Mouse (Mus musculus) midbrain, embryonic 14.5 days (tissue): ENCODE data around the gene Myl12a. TPM values are rescaled to one million over a fixed set of nuclear protein-coding genes. Genes with fewer than 3 reads are reported as not detected.

ENCODE experiments used
- ATAC-seq: fragments of 200-750 bp; cut with Nextera tagmentation; 2 replicates; pipeline ENCODE4 v1.8.0; 2017; ENCODE audit warnings: moderate number of reproducible peaks, moderate library complexity; ENCODE audit not compliant: low FRiP score, low TSS enrichment
- DNase-seq: peaks from one replicate; pipeline ENCODE4 v3.0.0-alpha.2; 2015
- H3K27ac ChIP-seq: fragments of 300-500 bp; sonication (generic); replicated peaks from 2 replicates; pipeline ENCODE4 v1.5.1; 2014; ENCODE audit warnings: mild to moderate bottlenecking, low read depth, low read length, moderate library complexity
- H3K27me3 ChIP-seq: fragments of 300-500 bp; sonication (generic); 2 replicates; pipeline ENCODE4 v1.6.1; 2014; ENCODE audit warnings: low read length, control low read depth, mixed read lengths; ENCODE audit not compliant: control insufficient read depth, insufficient read depth
- H3K36me3 ChIP-seq: fragments of 300-500 bp; sonication (generic); 2 replicates; pipeline ENCODE4 v1.6.1; 2014; ENCODE audit warnings: low read length, control low read depth; ENCODE audit not compliant: control insufficient read depth, insufficient read depth
- H3K4me1 ChIP-seq: fragments of 300-500 bp; sonication (generic); 2 replicates; pipeline ENCODE4 v1.6.1; 2014; ENCODE audit warnings: mild to moderate bottlenecking, antibody characterized with exemption, low read length, control low read depth; ENCODE audit not compliant: control insufficient read depth, insufficient read depth
- H3K4me2 ChIP-seq: fragments of 300-500 bp; sonication (generic); 2 replicates; pipeline ENCODE4 v1.6.1; 2014; ENCODE audit warnings: mild to moderate bottlenecking, low read length, moderate library complexity
- H3K4me3 ChIP-seq: fragments of 300-500 bp; sonication (generic); replicated peaks from 2 replicates; pipeline ENCODE4 v1.5.1; 2014; ENCODE audit warnings: low read depth, low read length
- H3K9ac ChIP-seq: fragments of 300-500 bp; sonication (generic); replicated peaks from 2 replicates; pipeline ENCODE4 v1.6.1; 2014; ENCODE audit warnings: mild to moderate bottlenecking, low read length, moderate library complexity
- H3K9me3 ChIP-seq: fragments of 300-500 bp; sonication (generic); 2 replicates; pipeline ENCODE4 v1.6.1; 2016; ENCODE audit warnings: low read length, control low read depth, mixed read lengths; ENCODE audit not compliant: control insufficient read depth
- WGBS: fragments of 180-500 bp; shearing (Covaris S2); extraction: QIAGEN DNeasy Blood & Tissue Kit; methylation state at CpG from one replicate; pipeline ENCODE4 v1.1.7; 2014; 5-methylcytosine and 5-hydroxymethylcytosine counted together
- polyA plus RNA-seq: library from polyadenylated mRNA; unstranded; fragments of >200 nt; fragmentation: Nextera tagmentation; extraction: Ambion mirVana; gene quantifications from 2 replicates; pipeline ENCODE4 v1.2.1, GENCODE M21; 2014

The Myl12a gene
- polyA plus RNA-seq, 1 experiment from 2014 or later, result 109 TPM

DNA sequence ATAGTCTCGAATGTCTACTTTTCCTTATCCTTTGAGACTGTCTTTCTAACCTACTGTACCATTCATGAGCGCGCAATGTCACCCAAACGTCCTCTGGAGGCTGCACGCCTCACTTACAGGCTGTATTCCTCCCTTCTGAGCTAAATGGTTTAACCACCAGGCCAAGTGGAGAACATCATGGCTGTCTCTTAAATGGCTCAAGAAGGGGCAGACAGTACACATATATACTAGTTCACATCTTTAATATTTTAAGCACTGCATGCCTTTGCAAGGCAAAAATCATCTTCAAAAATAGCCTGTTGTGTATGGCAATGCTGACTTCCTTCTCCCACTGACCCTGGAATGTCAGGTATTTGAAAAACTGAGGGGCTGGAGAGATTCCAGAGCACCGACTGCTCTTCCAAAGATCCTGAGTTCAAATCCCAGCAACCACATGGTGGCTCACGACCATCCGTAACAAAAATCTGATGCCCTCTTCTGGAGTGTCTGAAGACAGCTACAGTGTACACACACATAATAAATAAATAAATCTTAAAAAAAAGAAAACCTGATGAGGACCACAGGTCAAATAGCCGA is 4.2 kb downstream of the Myl12a start:
- Histone ChIP-seq H3K9me3 (no peaks in the 10 kb centered on the region), H3K36me3 (peaks cover 18% of the 10 kb centered on the region), H3K4me3 (no peak overlapping the region), H3K4me1 (peaks cover 6% of the 10 kb centered on the region; the same call in 1 of the 2 replicates), H3K4me2 (no peak overlapping the region), H3K27me3 (no peaks in the 10 kb centered on the region), H3K9ac (no peak overlapping the region), H3K27ac (no peak overlapping the region)
- DNase-seq (no peak), ATAC-seq (no peak)
- 91% methylated on average over 9 of the region's 9 CpGs for WGBS

DNA sequence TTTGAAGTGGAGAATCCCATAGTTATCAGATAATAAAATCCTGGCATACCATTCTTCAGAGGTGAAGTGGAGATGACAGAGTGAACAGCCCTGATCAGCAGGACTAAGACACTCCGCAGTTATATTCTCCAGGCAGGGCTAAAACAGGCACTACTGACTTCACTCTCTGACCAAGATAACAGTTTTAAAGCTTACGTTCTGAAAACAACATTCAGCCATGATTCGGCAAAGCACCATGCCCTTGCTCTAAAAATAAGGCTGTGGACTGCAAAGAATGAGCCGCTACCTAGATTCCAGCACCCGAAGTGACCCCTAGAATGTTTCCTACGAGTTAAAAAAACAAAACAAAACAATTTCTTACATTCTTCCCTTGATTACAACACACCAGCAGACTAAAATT is 4.8 kb downstream of the Myl12a start:
- no peak overlapping the region for H3K27ac ChIP-seq
- no peak overlapping the region for H3K9ac ChIP-seq
- no peak overlapping the region for H3K4me2 ChIP-seq
- no peaks in the 10 kb centered on the region for H3K9me3 ChIP-seq
- H3K36me3 ChIP-seq, result peaks cover 19% of the 10 kb centered on the region
- 92% methylated on average over 6 of the region's 6 CpGs for WGBS
- H3K4me1 ChIP-seq, result peaks cover 3% of the 10 kb centered on the region; the same call in 1 of the 2 replicates
- no peaks in the 10 kb centered on the region for H3K27me3 ChIP-seq
- no peak for DNase-seq
- no peak for ATAC-seq
- H3K4me3 ChIP-seq, result no peak overlapping the region

- Histone ChIP-seq H3K4me2 (no peak overlapping the region), H3K9me3 (no peaks in the 10 kb centered on the region), H3K36me3 (peaks cover 25% of the 10 kb centered on the region), H3K27me3 (no peaks in the 10 kb centered on the region), H3K9ac (no peak overlapping the region), H3K4me1 (no peaks in the 10 kb centered on the region), H3K4me3 (no peak overlapping the region), H3K27ac (no peak overlapping the region)
- DNase-seq, result no peak
- WGBS, result 94% methylated on average over 6 of the region's 6 CpGs
- ATAC-seq, result no peak
These were observed 7.1 kb downstream of the Myl12a start for GRCm38 (mm10) chr17:70995551-70995950.

DNA sequence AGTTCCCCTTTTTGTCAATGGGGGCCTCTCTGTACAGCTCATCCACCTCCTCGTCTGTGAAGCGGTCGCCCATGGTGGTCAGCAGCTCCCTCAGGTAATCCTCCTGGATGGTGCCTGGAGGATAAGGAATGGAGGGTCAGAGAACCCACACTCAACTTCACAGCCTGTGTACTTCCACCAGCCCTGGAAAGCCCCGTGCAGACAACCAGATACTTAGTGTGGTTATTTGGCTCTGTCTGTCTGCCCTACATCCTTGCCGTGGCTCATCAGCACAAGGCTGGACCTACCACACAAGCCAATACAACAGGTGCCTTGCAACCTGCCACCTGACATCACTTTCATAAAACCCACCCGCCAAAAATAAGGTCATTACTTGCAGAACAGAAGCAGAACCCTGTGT is 8.0 kb downstream of the Myl12a start:
- no peak overlapping the region for H3K4me2 ChIP-seq
- no peaks in the 10 kb centered on the region for H3K27me3 ChIP-seq
- H3K4me1 ChIP-seq, result no peaks in the 10 kb centered on the region
- no peak overlapping the region for H3K9ac ChIP-seq
- H3K4me3 ChIP-seq, result no peak overlapping the region
- peaks cover 25% of the 10 kb centered on the region for H3K36me3 ChIP-seq
- H3K27ac ChIP-seq, result no peak overlapping the region
- ATAC-seq (no peak), DNase-seq (no peak)
- H3K9me3 ChIP-seq, result no peaks in the 10 kb centered on the region
- WGBS, result 90% methylated on average over 6 of the region's 6 CpGs

GRCm38 (mm10) chr17:70993385-70993807 is 9.3 kb downstream of the Myl12a start:
- no peak overlapping the region for H3K27ac ChIP-seq
- no peaks in the 10 kb centered on the region for H3K9me3 ChIP-seq
- no peak overlapping the region for H3K4me3 ChIP-seq
- H3K4me2 ChIP-seq, result no peak overlapping the region
- no peaks in the 10 kb centered on the region for H3K27me3 ChIP-seq
- H3K9ac ChIP-seq, result no peak overlapping the region
- ATAC-seq, result no peak
- peaks cover 25% of the 10 kb centered on the region for H3K36me3 ChIP-seq
- DNase-seq, result no peak
- 81% methylated on average over 3 of the region's 3 CpGs for WGBS
- H3K4me1 ChIP-seq, result peaks cover 12% of the 10 kb centered on the region

GRCm38 (mm10) chr17:70992662-70993061 is 10.0 kb downstream of the Myl12a start:
- H3K36me3 ChIP-seq, result peaks cover 25% of the 10 kb centered on the region
- no peak overlapping the region for H3K4me2 ChIP-seq
- no peak overlapping the region for H3K4me3 ChIP-seq
- peaks cover 16% of the 10 kb centered on the region for H3K4me1 ChIP-seq
- 91% methylated on average over 9 of the region's 9 CpGs for WGBS
- ATAC-seq (no peak), DNase-seq (no peak)
- H3K27ac ChIP-seq, result no peak overlapping the region
- H3K9ac ChIP-seq, result no peak overlapping the region
- H3K9me3 ChIP-seq, result no peaks in the 10 kb centered on the region
- no peaks in the 10 kb centered on the region for H3K27me3 ChIP-seq

DNA sequence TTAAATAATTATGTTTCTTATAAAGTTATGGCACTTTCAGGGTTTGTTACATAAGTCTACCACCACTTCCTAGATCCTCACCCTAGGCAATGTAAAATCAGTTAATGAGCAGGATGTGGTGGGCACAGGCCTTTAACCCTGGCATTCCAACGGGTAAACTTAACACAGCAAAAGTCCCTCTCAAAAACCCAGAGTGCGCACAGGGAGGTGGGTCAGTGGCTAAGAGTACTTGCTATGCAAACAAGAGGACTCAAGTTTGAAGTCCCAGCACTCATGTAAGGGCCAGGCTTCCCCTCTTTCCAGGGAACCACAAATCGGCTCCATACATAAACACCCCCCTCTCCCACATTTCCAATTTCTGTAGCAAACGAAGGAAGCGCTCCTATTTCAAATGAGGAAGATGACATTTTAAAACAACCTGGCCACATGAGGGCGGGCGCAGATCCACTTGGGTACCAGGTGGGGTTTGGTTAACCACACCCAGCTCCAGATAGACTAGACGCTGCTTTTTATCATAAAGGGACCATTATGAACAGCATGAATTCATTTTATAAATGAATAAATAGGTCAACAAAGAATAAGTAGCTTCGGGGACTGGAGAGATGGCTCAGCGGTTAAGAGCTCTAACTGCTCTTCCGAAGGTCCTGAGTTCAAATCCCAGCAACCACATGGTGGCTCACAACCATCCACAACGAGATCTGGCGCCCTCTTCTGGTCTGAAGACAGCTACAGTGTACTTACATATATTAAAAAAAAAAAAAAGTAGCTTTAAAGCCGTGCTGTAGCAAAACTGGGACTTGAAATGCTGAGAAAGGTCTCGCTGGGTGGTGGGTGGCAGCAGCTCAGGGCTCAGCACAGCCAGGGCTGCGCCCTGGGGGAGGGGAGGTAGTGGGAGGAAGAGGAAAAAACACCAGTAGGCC is 10.7 kb downstream of the Myl12a start:
- DNase-seq (peak; percentile 46), ATAC-seq (no peak)
- WGBS, result 90% methylated on average over 16 of the region's 16 CpGs
- Histone ChIP-seq H3K4me1 (peaks cover 16% of the 10 kb centered on the region), H3K36me3 (peaks cover 25% of the 10 kb centered on the region), H3K27me3 (no peaks in the 10 kb centered on the region), H3K4me3 (no peak overlapping the region), H3K27ac (no peak overlapping the region), H3K9ac (no peak overlapping the region), H3K9me3 (no peaks in the 10 kb centered on the region), H3K4me2 (no peak overlapping the region)

DNA sequence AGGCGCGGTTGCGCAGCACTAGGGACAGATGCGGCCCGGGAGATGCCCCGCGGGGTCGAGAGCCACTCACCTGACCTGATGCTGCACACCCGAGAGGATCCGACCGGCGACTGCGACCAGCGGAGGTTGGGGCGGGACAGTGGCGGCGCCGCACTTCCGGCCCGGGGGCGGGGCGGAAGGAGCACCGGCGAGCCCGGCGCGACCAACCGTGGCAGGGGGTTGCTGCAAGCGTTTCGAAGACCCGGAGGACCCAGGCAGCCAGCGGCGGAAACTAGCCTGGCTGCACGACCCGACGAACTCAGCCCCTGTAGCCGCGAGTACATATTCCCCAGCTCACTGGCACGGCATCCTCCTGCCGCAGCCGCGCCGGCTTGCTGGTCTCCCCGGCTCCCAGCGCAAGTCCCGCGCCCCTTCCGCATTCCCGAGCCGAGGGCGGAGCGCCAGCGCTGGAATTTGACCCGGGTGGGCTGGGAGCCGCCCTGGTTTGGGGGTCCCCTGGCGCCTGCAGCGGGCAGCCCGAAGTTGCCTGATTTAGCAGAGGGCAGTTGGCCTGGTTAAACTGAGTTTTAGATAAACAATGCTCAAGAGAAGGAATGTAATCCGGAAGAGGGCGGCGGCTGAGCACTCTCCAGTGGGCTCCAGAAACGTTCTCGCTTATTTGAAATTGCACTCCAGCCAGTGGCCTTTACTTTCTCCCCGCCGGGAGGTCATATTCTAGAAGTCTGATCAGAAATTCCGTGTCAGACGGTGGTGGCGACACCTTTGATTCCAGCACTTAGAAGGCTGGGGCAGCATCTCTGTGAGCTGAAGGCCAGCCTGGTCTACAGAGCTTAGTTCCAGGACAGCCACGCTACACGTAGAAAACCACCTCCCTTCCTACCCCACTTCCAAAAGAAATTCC is 12.0 kb downstream of the Myl12a start:
- peaks cover 16% of the 10 kb centered on the region for H3K4me1 ChIP-seq

More for the DNA sequence above, 12.0 kb downstream of the Myl12a start:
- DNase-seq (peak; percentile 92), ATAC-seq (peak; percentile 92)
- under 1% methylated on average over 70 of the region's 70 CpGs for WGBS
- peak overlapping the region; percentile 93 for H3K9ac ChIP-seq
- H3K27ac ChIP-seq, result peak overlapping the region; percentile 97
- peak overlapping the region; percentile 61 for H3K4me2 ChIP-seq
- no peaks in the 10 kb centered on the region for H3K27me3 ChIP-seq
- H3K4me3 ChIP-seq, result peak overlapping the region; percentile 100
- peaks cover 21% of the 10 kb centered on the region for H3K36me3 ChIP-seq
- no peaks in the 10 kb centered on the region for H3K9me3 ChIP-seq
